Mouse (Mus musculus): ENCODE results near the gene Shroom3. TPM values are rescaled to one million over a fixed set of nuclear protein-coding genes. Genes with fewer than 3 reads are reported as not detected.
A peak's percentile ranks its signal among the peaks of the same experiment; 100 is the strongest.

Gene Shroom3
- 11.4 and 11.6 TPM in 2 replicates for polyA plus RNA-seq (2016; fragmentation: Nextera tagmentation; extraction: Ambion mirVana)

GRCm38 (mm10) chr5:92683351-92683807 lies at the start of gene Shroom3:
TSS of gene Shroom3 (plus strand) at chr5:92683435.
- DNase-seq (ENCODE audit: low spot score), result peak; percentile 81
- Histone ChIP-seq H3K4me1 (peaks cover 6% of the 10 kb centered on the region; the same call in 1 of the 2 replicates), H3K27ac (peak within 1 kb of the TSS; percentile 90), H3K36me3 (no peaks in the 10 kb centered on the region), H3K4me3 (peak within 1 kb of the TSS; percentile 71), H3K9me3 (no peaks in the 10 kb centered on the region), H3K27me3 (ENCODE audit: insufficient read depth, poor library complexity, severe bottlenecking) (peaks cover 6% of the 10 kb centered on the region; the same call in 1 of the 2 replicates)
- WGBS, result under 1% methylated on average over 26 of the region's 26 CpGs

GRCm38 (mm10) chr5:92633526-92633925 lies 49.7 kb upstream of the Shroom3 start:
- DNase-seq (ENCODE audit: low spot score), result no peak
- Histone ChIP-seq H3K4me1 (peaks cover 6% of the 10 kb centered on the region; the same call in 1 of the 2 replicates), H3K27me3 (ENCODE audit: insufficient read depth, poor library complexity, severe bottlenecking) (no peaks in the 10 kb centered on the region), H3K4me3 (no peak overlapping the region), H3K27ac (no peak overlapping the region), H3K9me3 (no peaks in the 10 kb centered on the region), H3K36me3 (no peaks in the 10 kb centered on the region)
- 50% methylated on average over 4 of the region's 4 CpGs for WGBS

DNA sequence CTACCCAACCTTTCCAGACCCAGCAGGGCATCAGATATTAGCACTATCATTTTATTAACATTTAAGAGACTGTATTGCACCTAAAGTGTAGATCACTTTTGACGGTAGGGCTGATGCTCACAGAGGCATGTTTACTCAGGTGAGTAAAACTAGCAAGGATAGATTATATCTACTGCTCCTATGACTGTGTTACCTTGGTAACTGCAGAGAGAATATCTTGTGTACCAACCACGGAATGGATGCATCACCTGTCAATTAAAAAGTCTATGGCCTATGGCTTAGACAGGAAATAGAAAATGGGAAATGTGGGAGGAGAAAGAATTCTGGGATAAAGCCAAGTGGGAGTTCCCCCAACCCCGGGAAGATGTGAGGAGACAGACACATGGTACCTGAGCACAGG lies 48.3 kb upstream of the Shroom3 start:
- Histone ChIP-seq H3K27me3 (ENCODE audit: insufficient read depth, poor library complexity, severe bottlenecking) (no peaks in the 10 kb centered on the region), H3K9me3 (no peaks in the 10 kb centered on the region), H3K27ac (no peak overlapping the region), H3K4me1 (no peaks in the 10 kb centered on the region), H3K4me3 (no peak overlapping the region), H3K36me3 (no peaks in the 10 kb centered on the region)
- DNase-seq (ENCODE audit: low spot score), result peak; percentile 2
- 78% methylated on average over 3 of the region's 3 CpGs for whole genome bisulfite sequencing

DNA sequence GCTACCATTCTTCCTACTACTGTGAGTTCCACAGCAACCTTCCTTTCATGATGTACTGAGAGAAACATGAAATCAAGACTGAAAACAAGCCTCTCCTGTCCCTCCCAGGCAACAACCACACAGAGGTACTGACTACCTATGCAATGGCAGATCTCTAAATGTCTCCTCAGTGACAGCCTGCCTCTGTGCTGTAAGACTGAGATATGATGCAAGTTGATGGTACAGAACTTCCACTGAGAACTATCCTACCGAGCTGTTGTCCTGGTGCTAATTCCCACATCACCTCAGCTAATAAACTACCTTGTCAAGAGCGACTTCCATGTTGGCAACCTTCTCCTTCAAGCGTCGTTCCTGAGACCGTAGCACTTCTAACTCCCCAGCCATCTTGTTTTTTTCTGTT lies 47.3 kb upstream of the Shroom3 start:
- DNase-seq (ENCODE audit: low spot score), result peak; percentile 56

DNA sequence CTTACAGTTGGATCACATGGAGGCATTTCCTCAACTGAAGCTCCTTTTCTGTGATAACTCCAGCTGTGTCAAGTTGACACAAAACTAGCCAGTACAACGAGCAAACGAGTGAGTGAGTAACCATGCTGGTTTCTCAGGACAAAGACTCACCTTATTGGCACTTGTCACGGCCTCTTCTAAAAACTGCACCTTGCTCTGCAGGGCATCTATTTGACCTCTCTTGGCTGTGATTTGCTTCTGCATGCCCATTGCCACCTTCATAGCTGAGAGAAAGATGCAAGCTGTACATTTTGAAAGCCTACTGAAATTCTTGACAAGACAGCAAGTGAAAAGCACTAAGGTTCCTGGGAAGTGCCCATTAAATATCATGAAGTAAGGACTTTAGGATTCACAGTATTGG lies 42.4 kb upstream of the Shroom3 start:
- 0 out of 2 replicates have a peak, but pooled peaks cover 3% of the 10 kb centered on the region for H3K4me1 ChIP-seq
- no peaks in the 10 kb centered on the region for H3K27me3 ChIP-seq (ENCODE audit: insufficient read depth, poor library complexity, severe bottlenecking)
- DNase-seq (ENCODE audit: low spot score), result peak; percentile 42
- H3K4me3 ChIP-seq, result no peak overlapping the region
- no peak overlapping the region for H3K27ac ChIP-seq
- WGBS, result 81% methylated on average over 3 of the region's 3 CpGs
- H3K36me3 ChIP-seq, result no peaks in the 10 kb centered on the region
- H3K9me3 ChIP-seq, result no peaks in the 10 kb centered on the region

More for the DNA sequence above, 47.3 kb upstream of the Shroom3 start:
- Histone ChIP-seq H3K4me3 (no peak overlapping the region), H3K36me3 (no peaks in the 10 kb centered on the region), H3K27me3 (ENCODE audit: insufficient read depth, poor library complexity, severe bottlenecking) (no peaks in the 10 kb centered on the region), H3K27ac (no peak overlapping the region), H3K4me1 (no peaks in the 10 kb centered on the region), H3K9me3 (no peaks in the 10 kb centered on the region)
- WGBS, result 87% methylated on average over 5 of the region's 5 CpGs

DNA sequence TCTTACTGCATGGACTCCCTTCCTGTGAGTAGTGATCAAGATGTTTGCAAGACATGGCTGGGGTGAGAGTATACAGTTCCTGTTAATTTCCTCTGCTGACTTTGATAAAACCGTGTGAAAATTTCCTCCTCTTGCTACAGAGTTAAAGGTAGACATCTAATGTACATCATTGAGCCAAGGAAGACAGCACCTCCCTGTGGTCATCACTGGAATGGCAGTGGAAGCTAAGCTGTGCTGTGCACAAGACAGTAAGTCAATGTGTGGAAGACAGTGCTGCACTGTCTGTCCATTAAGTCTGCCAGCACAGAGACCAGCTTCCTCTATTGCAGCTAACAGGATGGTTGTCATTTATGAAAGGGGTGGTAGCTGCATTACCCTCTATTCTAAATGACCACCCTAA lies 27.0 kb upstream of the Shroom3 start:
- Histone ChIP-seq H3K4me3 (no peak overlapping the region), H3K27ac (no peak overlapping the region), H3K27me3 (ENCODE audit: insufficient read depth, poor library complexity, severe bottlenecking) (no peaks in the 10 kb centered on the region), H3K4me1 (no peaks in the 10 kb centered on the region), H3K9me3 (no peaks in the 10 kb centered on the region), H3K36me3 (no peaks in the 10 kb centered on the region)
- no peak for DNase-seq (ENCODE audit: low spot score)
- 9% methylated on average over 1 of the region's 1 CpGs for WGBS

- no peak overlapping the region for H3K4me3 ChIP-seq
- no peak for DNase-seq (ENCODE audit: low spot score)
- no peak overlapping the region for H3K27ac ChIP-seq
- 55% methylated on average over 2 of the region's 2 CpGs for WGBS
- H3K27me3 ChIP-seq (ENCODE audit: insufficient read depth, poor library complexity, severe bottlenecking), result no peaks in the 10 kb centered on the region
- H3K4me1 ChIP-seq, result no peaks in the 10 kb centered on the region
- no peaks in the 10 kb centered on the region for H3K36me3 ChIP-seq
- H3K9me3 ChIP-seq, result no peaks in the 10 kb centered on the region
Measured at GRCm38 (mm10) chr5:92664321-92664720, 18.9 kb upstream of the Shroom3 start.

- no peak overlapping the region for H3K4me3 ChIP-seq
- H3K9me3 ChIP-seq, result no peaks in the 10 kb centered on the region
- H3K27ac ChIP-seq, result no peak overlapping the region
- no peaks in the 10 kb centered on the region for H3K36me3 ChIP-seq
- WGBS, result 79% methylated on average over 5 of the region's 5 CpGs
- H3K4me1 ChIP-seq, result no peaks in the 10 kb centered on the region
- DNase-seq (ENCODE audit: low spot score), result peak; percentile 59
- no peaks in the 10 kb centered on the region for H3K27me3 ChIP-seq (ENCODE audit: insufficient read depth, poor library complexity, severe bottlenecking)
Measured at GRCm38 (mm10) chr5:92666860-92667259, 16.4 kb upstream of the Shroom3 start.

DNA sequence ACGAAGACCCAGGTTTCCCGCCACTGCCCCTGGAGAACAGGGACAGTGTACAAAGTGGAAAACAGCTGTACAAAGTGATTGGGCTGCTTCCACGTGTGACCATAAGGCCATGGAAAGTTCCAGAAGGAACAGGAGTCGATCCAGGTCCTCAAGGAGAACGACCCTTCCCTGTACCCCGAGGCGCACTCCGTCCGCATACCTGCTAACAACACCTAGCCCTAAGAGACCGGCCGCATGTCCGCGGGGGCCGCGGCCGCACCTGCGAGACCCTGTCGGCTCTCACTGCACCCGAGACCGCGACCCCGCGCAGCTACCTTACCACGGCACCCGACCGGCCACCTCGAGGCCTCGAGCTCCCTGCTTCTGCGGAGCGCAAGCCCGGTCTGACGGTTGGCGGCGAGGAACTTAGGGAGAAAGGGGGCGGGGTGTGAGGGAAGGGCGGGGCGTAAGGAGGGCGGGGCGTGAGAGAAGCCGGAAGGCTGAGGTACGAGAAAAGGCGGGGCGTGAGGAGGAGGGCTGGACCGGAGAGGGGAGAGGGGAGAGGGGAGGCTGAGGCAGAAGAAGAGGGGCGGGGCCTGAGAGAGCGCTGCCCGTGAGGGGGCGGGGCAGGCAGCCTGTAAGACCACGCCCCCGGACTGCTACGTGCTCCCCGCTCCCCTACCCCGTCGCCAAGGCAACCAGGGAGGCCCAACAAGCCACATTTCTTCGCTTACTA lies 8.2 kb upstream of the Shroom3 start, which contains the start of gene Ccdc158:
Gene Ccdc158 (minus strand): TSS at position 413 of the 715 bp plus-strand sequence.
- DNase-seq (ENCODE audit: low spot score), result peak; percentile 97
- no peaks in the 10 kb centered on the region for H3K9me3 ChIP-seq
- 10% methylated on average over 49 of the region's 55 CpGs for WGBS
- peak within 1 kb of the TSS; percentile 83 for H3K27ac ChIP-seq
- H3K4me1 ChIP-seq, result peaks cover 16% of the 10 kb centered on the region
- H3K27me3 ChIP-seq (ENCODE audit: insufficient read depth, poor library complexity, severe bottlenecking), result no peaks in the 10 kb centered on the region
- H3K36me3 ChIP-seq, result no peaks in the 10 kb centered on the region
- H3K4me3 ChIP-seq, result peak within 1 kb of the TSS; percentile 65

GRCm38 (mm10) chr5:92675574-92675920 lies 7.7 kb upstream of the Shroom3 start:
- 3% methylated on average over 9 of the region's 9 CpGs for WGBS
- Histone ChIP-seq H3K9me3 (no peaks in the 10 kb centered on the region), H3K36me3 (no peaks in the 10 kb centered on the region), H3K27ac (peak overlapping the region; percentile 83), H3K4me3 (peak overlapping the region; percentile 65), H3K27me3 (ENCODE audit: insufficient read depth, poor library complexity, severe bottlenecking) (no peaks in the 10 kb centered on the region), H3K4me1 (peaks cover 16% of the 10 kb centered on the region)
- DNase-seq (ENCODE audit: low spot score), result no peak

GRCm38 (mm10) chr5:92679441-92679840 lies 3.8 kb upstream of the Shroom3 start:
- peaks cover 21% of the 10 kb centered on the region for H3K4me1 ChIP-seq
- DNase-seq (ENCODE audit: low spot score), result no peak
- H3K27me3 ChIP-seq (ENCODE audit: insufficient read depth, poor library complexity, severe bottlenecking), result peaks cover 6% of the 10 kb centered on the region; the same call in 1 of the 2 replicates
- H3K4me3 ChIP-seq, result no peak overlapping the region
- H3K9me3 ChIP-seq, result no peaks in the 10 kb centered on the region
- WGBS, result 32% methylated on average over 4 of the region's 4 CpGs
- no peaks in the 10 kb centered on the region for H3K36me3 ChIP-seq
- no peak overlapping the region for H3K27ac ChIP-seq

DNA sequence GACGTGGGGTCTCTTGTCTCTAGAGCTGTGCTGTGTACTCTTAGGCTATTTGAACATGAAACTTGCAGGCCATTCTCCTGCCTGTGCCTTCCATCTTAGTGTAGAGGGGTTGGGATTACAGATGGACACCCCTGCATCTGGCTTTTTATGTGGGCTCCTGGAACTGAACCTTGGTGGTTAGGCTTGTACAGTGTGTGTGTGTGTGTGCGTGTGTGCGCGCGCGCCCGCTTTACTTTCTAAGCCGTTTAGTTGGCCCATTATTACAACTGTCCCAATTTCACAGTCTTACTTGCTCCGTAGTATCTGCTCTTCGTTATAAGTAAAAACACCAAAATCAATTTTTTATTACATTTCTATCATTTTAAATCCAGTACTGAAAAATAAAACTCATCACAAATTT lies 1.4 kb upstream of the Shroom3 start:
- 92% methylated on average over 10 of the region's 10 CpGs for WGBS
- Histone ChIP-seq H3K27ac (no peak overlapping the region), H3K9me3 (no peaks in the 10 kb centered on the region), H3K4me1 (peaks cover 6% of the 10 kb centered on the region; the same call in 1 of the 2 replicates), H3K27me3 (ENCODE audit: insufficient read depth, poor library complexity, severe bottlenecking) (peaks cover 6% of the 10 kb centered on the region; the same call in 1 of the 2 replicates), H3K36me3 (no peaks in the 10 kb centered on the region), H3K4me3 (no peak overlapping the region)
- no peak for DNase-seq (ENCODE audit: low spot score)

DNA sequence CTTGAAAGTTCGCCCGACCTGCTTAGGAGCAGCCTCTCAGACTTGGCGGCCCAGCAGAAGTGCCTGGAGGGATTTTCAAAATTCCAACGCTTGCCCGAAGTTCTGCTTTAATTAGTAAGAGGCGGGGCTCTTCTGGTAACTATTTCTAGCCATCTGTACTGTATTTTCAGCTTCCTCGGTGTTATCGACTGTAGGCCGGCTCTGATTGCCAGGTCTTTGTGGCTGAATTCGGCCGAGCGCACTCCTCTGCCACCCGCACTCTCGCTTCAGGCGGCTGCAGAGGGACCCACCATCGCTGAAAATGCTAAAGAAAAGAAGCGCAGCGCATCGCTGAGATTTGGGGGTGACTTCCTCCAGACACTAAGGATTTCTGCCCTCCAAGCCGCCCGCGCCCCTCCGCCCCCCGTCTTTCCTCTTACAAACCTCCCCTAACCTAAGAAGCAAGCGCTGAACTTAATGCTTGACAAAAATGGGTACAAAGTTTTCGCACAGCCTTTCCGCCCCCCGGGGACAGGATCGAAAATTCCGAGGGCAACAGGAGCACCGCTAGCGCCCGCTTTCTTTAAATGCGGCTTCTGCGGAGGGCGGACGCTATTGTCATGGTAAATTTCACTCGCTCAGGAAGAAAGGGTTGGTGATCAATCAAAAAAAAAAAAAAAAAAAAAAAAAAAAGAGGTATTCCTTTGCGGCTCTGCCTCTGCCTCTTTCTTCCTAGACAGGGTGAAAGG lies 450 bp upstream of the Shroom3 start:
- Histone ChIP-seq H3K27ac (peak overlapping the region; percentile 90), H3K36me3 (no peaks in the 10 kb centered on the region), H3K27me3 (ENCODE audit: insufficient read depth, poor library complexity, severe bottlenecking) (peaks cover 6% of the 10 kb centered on the region; the same call in 1 of the 2 replicates), H3K4me1 (peaks cover 6% of the 10 kb centered on the region; the same call in 1 of the 2 replicates), H3K9me3 (no peaks in the 10 kb centered on the region), H3K4me3 (peak overlapping the region; percentile 71)
- under 1% methylated on average over 39 of the region's 39 CpGs for WGBS
- no peak for DNase-seq (ENCODE audit: low spot score)
